In genomic region chr7:102035534-102035933, GRCm38 (mm10) we compare ENCODE assay signal across 20 mouse cellular contexts. TPM values are rescaled to one million over a fixed set of nuclear protein-coding genes. Genes with fewer than 3 reads are reported as not detected.
"Had no signal": no experiment of that assay in that cellular context is flagged by ENCODE, and none has a peak within 500 bp of the region (broad histone marks: within the 10 kb centered on the region; RNA-seq: fewer than 3 reads in every experiment).

No protein-coding gene starts in this region.

- DNase-seq: liver, embryonic 13.5 days; liver, postnatal 0 days; lung, adult 2 months; lung, postnatal 14 days; right cerebral cortex, postnatal 25 days; thymus, adult 2 months; thymus, postnatal 25 days; thymus, postnatal 4 days had no signal

RNA-seq across cellular contexts. Expression of gene Xntrpc, which starts 30.0 kb away (rescaled TPM):
- polyA plus RNA-seq: macrophage had no signal

RNA-seq across cellular contexts. Expression of gene Trpc2, which starts 47.4 kb away (rescaled TPM):
- polyA plus RNA-seq: liver, embryonic 13.5 days; liver, embryonic 15.5 days; liver, postnatal 0 days; lung, adult 2 months; lung, embryonic 15.5 days; lung, postnatal 0 days; midbrain, embryonic 11.5 days; midbrain, embryonic 13.5 days; midbrain, embryonic 15.5 days; midbrain, postnatal 0 days; neural tube, embryonic 14.5 days; stomach, embryonic 15.5 days; stomach, postnatal 0 days; testis, adult 2 months had no signal
